Mouse (Mus musculus): Measurements from ENCODE around the gene Olfr354.

The Olfr354 gene

GRCm38 (mm10) chr2:36905380-36905779, at the start of gene Olfr354:
Gene Olfr354 (plus strand): TSS chr2:36905680.
- DNase-seq (ENCODE audit: inconsistent age in 2 of 2, low spot score in 1 of 2) = no peak

- no peak for DNase-seq (ENCODE audit: inconsistent age in 2 of 2, low spot score in 1 of 2)
These were observed 42.9 kb upstream of the Olfr354 start, which contains the start of gene Olfr351 for GRCm38 (mm10) chr2:36862560-36862959. Gene Olfr351 (minus strand): TSS chr2:36862660.

- no peak for DNase-seq (ENCODE audit: inconsistent age in 2 of 2, low spot score in 1 of 2)
These were observed 37.3 kb upstream of the Olfr354 start, which contains the start of gene Olfr352 for GRCm38 (mm10) chr2:36868160-36868559. Gene Olfr352 (plus strand): TSS chr2:36868460.

- no peak for DNase-seq (ENCODE audit: inconsistent age in 2 of 2, low spot score in 1 of 2)
These were observed 12.6 kb upstream of the Olfr354 start, which contains the start of gene Olfr353 for GRCm38 (mm10) chr2:36892836-36893235. Gene Olfr353 (minus strand): TSS chr2:36892936.

GRCm38 (mm10) chr2:36897114-36897513, 8.4 kb upstream of the Olfr354 start:
- no peak for DNase-seq (ENCODE audit: inconsistent age in 2 of 2, low spot score in 1 of 2)

GRCm38 (mm10) chr2:36928797-36929196, 23.3 kb downstream of the Olfr354 start, which contains the start of gene Olfr355:
Gene Olfr355 (minus strand): TSS chr2:36928897.
- no peak for DNase-seq (ENCODE audit: inconsistent age in 2 of 2, low spot score in 1 of 2)

- DNase-seq (ENCODE audit: inconsistent age in 2 of 2, low spot score in 1 of 2) = no peak
These were observed 31.3 kb downstream of the Olfr354 start, which contains the start of gene Olfr356 for GRCm38 (mm10) chr2:36936821-36937220. Gene Olfr356 (plus strand): TSS chr2:36937121.
